ENCODE assay signal across 27 mouse cellular contexts in the genomic region with DNA sequence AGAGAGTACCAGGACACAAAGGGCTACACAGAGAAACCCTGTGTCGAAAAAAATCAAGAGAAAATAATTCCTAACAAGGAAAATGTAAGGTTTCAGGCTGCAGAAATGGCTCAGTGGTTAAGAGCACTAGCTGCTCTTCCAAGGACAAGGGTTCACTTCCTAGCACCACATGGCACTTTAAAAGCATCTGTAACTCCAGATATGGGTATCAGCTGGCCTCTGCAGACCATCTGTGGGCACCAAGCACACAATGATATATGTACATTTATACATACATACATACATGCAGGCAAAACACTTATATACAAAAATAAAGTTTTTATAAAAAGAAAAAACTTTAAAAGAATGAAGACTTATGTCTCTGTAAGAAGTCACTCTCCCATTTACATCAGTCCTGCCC. TPM values are rescaled to one million over a fixed set of nuclear protein-coding genes. Genes with fewer than 3 reads are reported as not detected.
DNase-seq lines count a peak whose midpoint lies in the region; ATAC-seq and TF ChIP-seq lines count a peak whose summit lies in the region.
"Had no signal": no experiment of that assay in that cellular context is flagged by ENCODE, and none has a peak within 500 bp of the region (broad histone marks: within the 10 kb centered on the region; RNA-seq: fewer than 3 reads in every experiment).

No protein-coding gene starts in this region.

- TF ChIP-seq EP300 in ES-Bruce4 (IDR thresholded peaks at IDR 0.05; ENCODE audit: insufficient read depth, low read depth, low read length): no peak
- TF ChIP-seq EP300 in liver, postnatal 0 days (IDR thresholded peaks at IDR 0.05; ENCODE audit: low read depth): 0 out of 2 replicates have a peak, but pooled peaks have one; percentile 14

- WGBS in liver, embryonic 13.5 days (ENCODE audit: insufficient replicate concordance): 71% methylated on average over 1 of the region's 1 CpGs
- 76% methylated on average over 1 of the region's 1 CpGs for WGBS in liver, postnatal 0 days (ENCODE audit: insufficient replicate concordance)

- no peak for TF ChIP-seq CTCF in ES-Bruce4 (IDR thresholded peaks at IDR 0.05; ENCODE audit: low read depth, low read length)
- no peak for TF ChIP-seq CTCF in liver, postnatal 0 days (IDR thresholded peaks at IDR 0.05; ENCODE audit: low read depth)

- ATAC-seq in liver, embryonic 13.5 days (ENCODE audit: low read depth): peak; percentile 52; the same call in 1 of the 2 replicates
- ATAC-seq in liver, postnatal 0 days: no peak
- ATAC-seq: forebrain, embryonic 14.5 days; forebrain, embryonic 16.5 days; Patski had no signal

- no peak overlapping the region for H3K4me3 ChIP-seq in ES-Bruce4 (ENCODE audit: low read depth, low read length)
- H3K4me3 ChIP-seq in liver, embryonic 13.5 days (replicated peaks): no peak overlapping the region
- no peak overlapping the region for H3K4me3 ChIP-seq in liver, postnatal 0 days (ENCODE audit: low read depth, low read length)
- H3K4me3 ChIP-seq: embryonic facial prominence, embryonic 13.5 days; embryonic facial prominence, embryonic 15.5 days; erythroblast, embryonic 14.5 days; forebrain, embryonic 10.5 days; forebrain, embryonic 12.5 days had no signal

- H3K4me2 ChIP-seq in liver, embryonic 13.5 days: no peak overlapping the region
- H3K4me2 ChIP-seq in liver, postnatal 0 days (ENCODE audit: low read depth, low read length): no peak overlapping the region
- H3K4me2 ChIP-seq: embryonic facial prominence, embryonic 13.5 days; embryonic facial prominence, embryonic 15.5 days; forebrain, embryonic 12.5 days had no signal

- H3K4me1 ChIP-seq in ES-Bruce4 (ENCODE audit: control insufficient read depth, insufficient read depth, low read length): no peaks in the 10 kb centered on the region
- H3K4me1 ChIP-seq in liver, embryonic 13.5 days (replicated peaks): peaks cover 34% of the 10 kb centered on the region
- peaks cover 3% of the 10 kb centered on the region; the same call in 1 of the 2 replicates for H3K4me1 ChIP-seq in liver, postnatal 0 days (ENCODE audit: insufficient read depth)
- H3K4me1 ChIP-seq: embryonic facial prominence, embryonic 13.5 days; embryonic facial prominence, embryonic 15.5 days; forebrain, embryonic 10.5 days; forebrain, embryonic 12.5 days had no signal

- DNase-seq in c-Kit-positive CD71-positive TER-119-positive erythroid progenitor cells, embryonic 14.5 days (ENCODE audit: low spot score): peak; percentile 20
- no peak for DNase-seq in liver, embryonic 13.5 days
- no peak for DNase-seq in liver, postnatal 0 days
- no peak for DNase-seq in kidney, postnatal 14 days
- no peak for DNase-seq in left cerebral cortex, adult 18-20 months (ENCODE audit: low spot score in 2 of 2)
- DNase-seq in kidney, adult 11 months: no peak
- DNase-seq: adrenal gland, adult 8-10 months; adrenal gland, postnatal 14 days; adrenal gland, postnatal 36 days; cerebellum, adult 11 months; cerebellum, adult 18-20 months; cerebellum, adult 8-10 months; cerebellum, adult 9-11 months; cerebellum, postnatal 14 days; cerebellum, postnatal 36 days; embryo, embryonic 11 days had no signal

- H3K36me3 ChIP-seq in ES-Bruce4 (ENCODE audit: control insufficient read depth, insufficient read depth, low read length, poor library complexity, severe bottlenecking): peaks cover 23% of the 10 kb centered on the region
- peaks cover 35% of the 10 kb centered on the region for H3K36me3 ChIP-seq in liver, embryonic 13.5 days
- peaks cover 33% of the 10 kb centered on the region for H3K36me3 ChIP-seq in liver, postnatal 0 days (replicated peaks; ENCODE audit: insufficient read depth, low read length)

- peaks cover 2% of the 10 kb centered on the region; the same call in 1 of the 2 replicates for H3K9me3 ChIP-seq in ES-Bruce4 (replicated peaks; ENCODE audit: control insufficient read depth, insufficient read depth, low read length, poor library complexity, severe bottlenecking)
- H3K9me3 ChIP-seq in liver, embryonic 13.5 days (replicated peaks): no peaks in the 10 kb centered on the region
- no peaks in the 10 kb centered on the region for H3K9me3 ChIP-seq in liver, postnatal 0 days (ENCODE audit: low read length)
- H3K9me3 ChIP-seq: embryonic facial prominence, embryonic 13.5 days; embryonic facial prominence, embryonic 15.5 days; forebrain, embryonic 10.5 days; forebrain, embryonic 12.5 days; G1E had no signal

- H3K27me3 ChIP-seq in ES-Bruce4 (ENCODE audit: control insufficient read depth, insufficient read depth, low read length, poor library complexity, severe bottlenecking): no peaks in the 10 kb centered on the region
- H3K27me3 ChIP-seq in liver, embryonic 13.5 days: no peaks in the 10 kb centered on the region
- H3K27me3 ChIP-seq in liver, postnatal 0 days (ENCODE audit: insufficient read depth, low read length): no peaks in the 10 kb centered on the region
- H3K27me3 ChIP-seq: embryonic facial prominence, embryonic 13.5 days; embryonic facial prominence, embryonic 15.5 days; forebrain, embryonic 12.5 days; Patski had no signal

- no peak for TF ChIP-seq POLR2A in ES-Bruce4 (IDR thresholded peaks at IDR 0.05; ENCODE audit: insufficient read depth, low read length)

- peak overlapping the region; percentile 53; the same call in 1 of the 2 replicates for H3K27ac ChIP-seq in ES-Bruce4 (ENCODE audit: insufficient read depth, low read length)
- no peak overlapping the region for H3K27ac ChIP-seq in liver, embryonic 13.5 days
- H3K27ac ChIP-seq in liver, postnatal 0 days (ENCODE audit: low read depth): no peak overlapping the region
- H3K27ac ChIP-seq: embryonic facial prominence, embryonic 13.5 days; embryonic facial prominence, embryonic 15.5 days; forebrain, embryonic 10.5 days; forebrain, embryonic 12.5 days had no signal

- H3K9ac ChIP-seq in ES-Bruce4 (ENCODE audit: low read depth, poor library complexity, severe bottlenecking): no peak overlapping the region
- H3K9ac ChIP-seq in liver, embryonic 13.5 days: no peak overlapping the region
- H3K9ac ChIP-seq in liver, postnatal 0 days (replicated peaks): no peak overlapping the region
- H3K9ac ChIP-seq: embryonic facial prominence, embryonic 13.5 days; embryonic facial prominence, embryonic 15.5 days; forebrain, embryonic 12.5 days had no signal

RNA-seq across cellular contexts. Expression of a gene that starts 11.7 kb away (rescaled TPM):
- polyA plus RNA-seq in ES-Bruce4 (2011; ENCODE audit: insufficient read depth, insufficient read length, low read depth, missing spikeins): 110 and 121 TPM in 2 replicates
- 120 and 121 TPM in 2 replicates for polyA plus RNA-seq in liver, embryonic 13.5 days (2015; fragmentation: Nextera tagmentation; extraction: Ambion mirVana)
- polyA plus RNA-seq in liver, postnatal 0 days (2015; fragmentation: Nextera tagmentation; extraction: Ambion mirVana): 82.0 and 89.4 TPM in 2 replicates
- total RNA-seq in left cerebral cortex, adult 18-20 months (2021): 10 to 100 TPM; 46.4 to 51.0 TPM

RNA-seq across cellular contexts. Expression of a gene that starts 31.0 kb away (rescaled TPM):
- polyA plus RNA-seq in ES-Bruce4 (2011; ENCODE audit: insufficient read depth, insufficient read length, low read depth, missing spikeins): 5.2 and 6.0 TPM in 2 replicates
- 1.5 and 1.6 TPM in 2 replicates for polyA plus RNA-seq in liver, embryonic 13.5 days (2015; fragmentation: Nextera tagmentation; extraction: Ambion mirVana)
- polyA plus RNA-seq in liver, postnatal 0 days (2015; fragmentation: Nextera tagmentation; extraction: Ambion mirVana): 1.4 and 1.7 TPM in 2 replicates
- 1 to 10 TPM; 5.3 to 6.0 TPM for total RNA-seq in left cerebral cortex, adult 18-20 months (2021)
- total RNA-seq: common myeloid progenitor, adult 5-6 weeks had no signal
- polyA plus RNA-seq: erythroblast, embryonic 14.5 days had no signal

RNA-seq across cellular contexts. Expression of a gene that starts 34.8 kb away (rescaled TPM):
- polyA plus RNA-seq in ES-Bruce4 (2011; ENCODE audit: insufficient read depth, insufficient read length, low read depth, missing spikeins): 35.9 and 39.3 TPM in 2 replicates
- 22.5 and 25.3 TPM in 2 replicates for polyA plus RNA-seq in liver, embryonic 13.5 days (2015; fragmentation: Nextera tagmentation; extraction: Ambion mirVana)
- 10.1 and 13.6 TPM in 2 replicates for polyA plus RNA-seq in liver, postnatal 0 days (2015; fragmentation: Nextera tagmentation; extraction: Ambion mirVana)
- total RNA-seq in left cerebral cortex, adult 18-20 months (2021): 10 to 100 TPM; 27.5 to 29.9 TPM

RNA-seq across cellular contexts. Expression of a gene that starts 57.6 kb away (rescaled TPM):
- 16.8 and 20.1 TPM in 2 replicates for polyA plus RNA-seq in ES-Bruce4 (2011; ENCODE audit: insufficient read depth, insufficient read length, low read depth, missing spikeins)
- 6.1 and 6.8 TPM in 2 replicates for polyA plus RNA-seq in liver, embryonic 13.5 days (2015; fragmentation: Nextera tagmentation; extraction: Ambion mirVana)
- 3.1 and 4.3 TPM in 2 replicates for polyA plus RNA-seq in liver, postnatal 0 days (2015; fragmentation: Nextera tagmentation; extraction: Ambion mirVana)
- 10 to 100 TPM; 19.3 to 20.0 TPM for total RNA-seq in left cerebral cortex, adult 18-20 months (2021)
